Mouse (Mus musculus) liver, adult 2 months (tissue): ENCODE results near the gene Cavin2.

Experiments
- CTCF ChIP-seq: fragments of 200-500 bp; IDR thresholded peaks from 2 replicates; pipeline ENCODE4 v1.5.1; 2011; ENCODE audit warnings: low read depth, low read length, control low read depth
- POLR2A ChIP-seq: fragments of 200-500 bp; IDR thresholded peaks from 2 replicates; pipeline ENCODE4 v1.6.1; 2011; ENCODE audit warnings: low read length, control low read depth; ENCODE audit not compliant: insufficient read depth; ENCODE audit errors: extremely low read depth

DNA sequence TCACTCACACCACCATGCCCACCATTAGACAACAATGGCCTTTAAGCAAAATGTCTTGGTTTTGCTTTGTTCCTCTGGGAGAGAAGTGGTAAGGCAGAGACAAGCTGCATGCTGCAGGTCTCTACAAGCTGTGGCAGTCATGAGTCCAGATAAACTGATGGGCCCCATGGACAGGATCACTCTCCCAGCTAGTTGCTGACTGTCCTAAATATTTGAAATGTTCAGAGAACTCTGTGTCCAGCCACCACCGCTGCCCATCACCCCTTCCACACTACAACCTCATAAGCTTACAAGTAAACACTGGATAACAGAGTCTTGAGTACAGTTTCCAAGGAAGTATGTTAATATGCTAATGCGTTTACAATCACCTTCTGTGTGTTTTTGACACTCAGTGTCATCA is 46.2 kb downstream of the Cavin2 start:
- TF ChIP-seq CTCF (no peak), POLR2A (no peak)
